Mouse (Mus musculus): ENCODE data around the gene Wdr70.

GRCm38 (mm10) chr15:7961489-7961888, 137.5 kb downstream of the Wdr70 start:
- TF ChIP-seq POLR2A (IDR thresholded peaks at IDR 0.05; ENCODE audit: low read depth, low read length) (no peak), CTCF (conservative IDR thresholded peaks at IDR 0.05; ENCODE audit: insufficient read depth, insufficient read length, low read depth, low read length) (no peak)
